Mouse (Mus musculus) liver, postnatal 0 days (tissue): ENCODE measurements around the gene Dnajb13.

Experiments used
- CTCF ChIP-seq: sonication (generic); IDR thresholded peaks from 2 replicates; pipeline ENCODE4 v1.5.1; 2016; ENCODE audit warnings: antibody characterized with exemption, low read depth
- EP300 ChIP-seq: IDR thresholded peaks from 2 replicates; pipeline ENCODE4 v1.6.1; 2016; ENCODE audit warnings: antibody characterized with exemption, low read depth, mild to moderate bottlenecking

DNA sequence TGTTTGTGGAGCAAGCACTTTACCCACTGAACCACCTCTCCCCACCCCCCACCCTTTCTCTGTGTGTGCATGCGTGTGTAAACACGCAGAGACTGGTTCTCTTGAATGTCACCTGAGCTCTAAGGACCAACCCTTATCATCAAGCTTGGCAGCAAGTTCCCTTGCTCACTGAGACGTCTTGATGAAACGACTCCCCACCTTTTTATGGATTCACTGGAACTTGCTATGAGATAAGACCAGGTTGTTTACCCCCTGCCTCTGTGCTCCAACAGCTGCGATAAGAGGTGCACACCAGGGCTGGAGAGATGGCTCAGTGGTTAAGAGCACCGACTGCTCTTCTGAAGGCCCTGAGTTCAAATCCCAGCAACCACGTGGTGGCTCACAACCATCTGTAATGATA, 5.4 kb upstream of the Dnajb13 start:
- no peak for TF ChIP-seq CTCF
- no peak for TF ChIP-seq EP300
